Mouse (Mus musculus) R1 (cell line): ENCODE data around the gene Stk11.

ENCODE experiments used
- DNase-seq: peaks from one replicate; pipeline ENCODE4 v3.0.0-alpha.2; 2018; ENCODE audit warnings: low read depth, low spot score

Stk11 gene

GRCm38 (mm10) chr10:80129846-80130245, 14.2 kb downstream of the Stk11 start:
- no peak for DNase-seq

DNA sequence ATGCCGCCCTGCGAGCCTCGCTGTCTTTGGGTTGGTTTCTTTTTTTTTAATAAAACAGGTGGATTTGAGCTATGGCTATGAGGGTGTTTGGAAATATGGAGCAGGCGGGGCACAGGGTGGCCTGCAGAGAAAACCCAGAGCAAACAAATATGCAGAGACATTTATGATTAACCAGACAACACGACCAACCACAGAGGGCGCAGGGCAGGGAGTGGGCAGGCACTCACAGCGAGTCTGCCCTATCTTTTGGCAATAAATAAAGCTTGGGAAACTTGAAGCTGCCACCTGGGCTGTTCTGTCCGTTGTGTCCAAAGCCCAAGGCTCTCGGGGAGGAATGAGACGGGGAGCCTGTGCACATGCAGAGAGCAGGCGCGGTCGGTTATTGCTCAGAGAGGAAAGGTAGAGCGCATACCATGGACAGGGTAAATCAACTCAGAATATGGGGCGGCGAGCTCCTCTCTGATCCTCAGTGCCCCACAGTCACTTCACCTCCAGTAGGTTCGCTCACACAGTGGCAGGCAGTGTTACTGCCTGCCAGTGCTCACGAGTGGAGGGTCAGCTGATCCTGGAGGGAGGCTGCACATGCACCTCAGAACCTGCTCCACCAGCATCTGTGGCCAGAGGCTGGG, 14.9 kb downstream of the Stk11 start:
- DNase-seq, result peak; percentile 51

GRCm38 (mm10) chr10:80131316-80131951, 15.8 kb downstream of the Stk11 start:
- peak; percentile 85 for DNase-seq

GRCm38 (mm10) chr10:80131952-80132350, 16.3 kb downstream of the Stk11 start:
- peak; percentile 65 for DNase-seq

- no peak for DNase-seq
Observed at GRCm38 (mm10) chr10:80133226-80133849, 17.7 kb downstream of the Stk11 start.

DNA sequence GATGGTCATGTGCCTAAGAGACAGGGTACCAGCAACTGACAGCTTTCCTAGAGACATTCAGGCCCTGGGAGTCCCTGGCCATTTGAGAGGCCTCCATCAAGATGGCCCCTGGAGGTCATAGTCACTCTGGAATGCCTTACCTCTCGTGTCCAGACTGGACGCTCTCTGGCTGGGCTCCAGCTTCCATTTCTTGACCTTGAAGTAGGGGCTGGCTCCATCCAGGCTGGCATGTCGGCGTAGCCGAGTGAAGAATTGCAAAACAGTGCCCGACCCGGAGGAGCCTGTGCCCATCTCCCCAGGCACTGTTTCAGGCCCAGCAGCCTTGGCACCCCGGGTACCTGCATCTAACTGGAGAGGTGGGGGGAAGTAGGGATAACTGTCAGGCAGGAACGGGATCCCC, 18.8 kb downstream of the Stk11 start:
- DNase-seq, result no peak

- DNase-seq, result no peak
Observed at GRCm38 (mm10) chr10:80135161-80135560, 19.6 kb downstream of the Stk11 start.

GRCm38 (mm10) chr10:80135641-80136040, 20.0 kb downstream of the Stk11 start:
- DNase-seq, result no peak

- DNase-seq, result no peak
Observed at GRCm38 (mm10) chr10:80136179-80136951, 20.8 kb downstream of the Stk11 start.

DNA sequence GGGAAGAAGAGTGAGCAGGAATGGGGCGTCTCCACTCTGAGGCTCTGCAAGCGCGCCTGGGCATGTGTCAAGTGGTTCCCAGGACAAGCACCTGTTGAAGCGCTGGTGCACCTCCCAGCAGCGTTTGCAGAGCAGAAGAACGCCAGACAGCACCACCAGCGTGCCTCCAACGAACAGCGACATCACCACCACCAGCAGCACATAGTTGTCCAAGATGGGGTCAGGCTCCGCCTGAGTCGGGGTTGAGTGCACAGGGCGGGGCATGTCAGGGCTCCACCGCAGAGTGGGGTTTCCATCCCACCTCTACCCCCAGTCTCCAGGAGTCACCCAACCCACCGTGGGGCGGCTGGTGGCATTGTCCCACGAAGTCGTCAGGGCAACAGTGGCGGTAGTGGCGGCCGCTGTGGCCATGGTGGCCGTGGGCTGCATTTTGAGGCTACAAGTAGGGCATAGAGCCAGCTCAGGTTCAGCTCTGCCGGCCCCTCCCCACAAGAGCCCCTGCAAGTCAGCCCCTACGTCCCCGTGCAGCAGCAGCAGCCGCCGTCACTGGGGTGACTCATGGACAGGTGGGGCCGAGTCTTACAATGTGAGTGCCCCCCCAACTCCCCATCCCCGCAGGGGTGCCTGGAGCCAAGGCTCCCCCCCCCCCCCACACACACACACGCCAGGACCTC, 21.5 kb downstream of the Stk11 start:
- DNase-seq, result peak; percentile 51

- DNase-seq, result peak; percentile 50
Observed at GRCm38 (mm10) chr10:80137626-80138552, 22.3 kb downstream of the Stk11 start.

- DNase-seq, result peak; percentile 85
Observed at GRCm38 (mm10) chr10:80138553-80139438, 23.2 kb downstream of the Stk11 start, which contains the start of gene Atp5d. Gene Atp5d, plus strand, starts transcription at chr10:80138632.

DNA sequence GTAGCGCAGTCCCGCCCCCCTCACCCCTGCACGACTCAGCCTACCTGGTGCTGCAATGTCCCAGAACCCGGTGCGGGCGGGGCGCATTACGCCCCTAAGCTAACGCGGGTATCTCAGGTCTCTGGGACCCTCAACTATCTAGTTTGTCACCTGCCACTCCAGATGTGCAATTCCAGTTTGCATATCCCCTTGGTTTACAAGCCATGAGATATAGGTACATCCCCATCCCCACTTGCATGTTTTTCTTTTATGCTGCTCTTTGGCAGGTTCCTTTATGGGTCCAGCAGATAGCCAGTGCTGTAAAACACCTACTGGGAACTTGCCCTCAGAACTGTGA, 23.8 kb downstream of the Stk11 start:
- peak; percentile 73 for DNase-seq

DNA sequence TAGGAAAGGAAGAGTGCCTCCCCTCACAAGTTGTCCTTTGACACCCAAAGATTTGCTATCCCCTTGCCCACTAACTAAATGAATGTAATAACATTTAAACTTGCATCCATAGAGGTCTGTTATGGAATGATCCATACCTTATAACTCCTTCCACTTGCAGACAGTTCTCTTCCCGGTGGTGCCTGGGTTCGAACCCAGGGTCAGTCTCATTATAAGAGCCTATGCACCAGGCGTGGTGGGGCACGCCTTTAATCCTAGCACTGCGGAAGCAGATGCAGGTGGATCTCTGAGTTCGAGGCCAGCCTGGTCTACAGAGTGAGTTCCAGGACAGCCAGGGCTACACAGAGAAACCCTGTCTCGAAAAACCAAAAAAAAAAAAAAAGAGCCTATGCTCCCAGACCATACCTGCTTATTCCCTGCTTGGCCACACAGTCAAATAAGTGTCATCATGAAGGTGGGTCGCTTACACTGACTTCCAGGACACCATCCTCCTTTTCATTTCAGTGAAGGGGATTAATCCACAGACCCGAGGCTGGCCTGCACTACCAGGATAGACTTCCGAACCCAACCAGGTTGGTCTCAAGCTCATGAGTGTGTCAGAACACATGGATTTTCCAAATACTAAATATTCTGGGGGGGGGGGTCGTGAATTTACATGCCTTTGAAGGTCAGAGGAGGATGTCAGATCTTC, 24.5 kb downstream of the Stk11 start:
- DNase-seq, result no peak

GRCm38 (mm10) chr10:80140666-80141035, 25.0 kb downstream of the Stk11 start, which contains the start of gene Cbarp:
Gene Cbarp, minus strand, starts transcription at chr10:80140835.
- DNase-seq, result no peak

DNA sequence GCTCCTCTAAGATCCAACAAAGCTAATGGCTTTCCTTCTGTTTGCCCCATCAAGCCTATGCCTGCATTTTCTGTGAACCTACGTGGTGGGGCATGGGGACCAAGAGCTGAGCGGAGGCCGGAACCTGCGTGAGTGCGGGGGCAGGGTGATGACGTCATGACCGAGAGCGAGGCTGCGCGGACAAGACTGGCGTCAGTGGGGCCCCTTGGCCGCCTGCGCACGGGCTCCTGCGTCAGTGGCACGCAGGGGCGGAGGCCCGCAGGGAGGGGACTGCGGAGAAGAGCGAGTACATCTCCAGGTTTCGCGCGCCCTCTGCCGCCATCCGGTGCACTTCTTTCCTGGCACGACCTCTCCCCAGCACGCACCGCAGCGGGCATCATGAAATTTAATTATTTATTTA, 25.6 kb downstream of the Stk11 start:
- peak; percentile 95 for DNase-seq

DNA sequence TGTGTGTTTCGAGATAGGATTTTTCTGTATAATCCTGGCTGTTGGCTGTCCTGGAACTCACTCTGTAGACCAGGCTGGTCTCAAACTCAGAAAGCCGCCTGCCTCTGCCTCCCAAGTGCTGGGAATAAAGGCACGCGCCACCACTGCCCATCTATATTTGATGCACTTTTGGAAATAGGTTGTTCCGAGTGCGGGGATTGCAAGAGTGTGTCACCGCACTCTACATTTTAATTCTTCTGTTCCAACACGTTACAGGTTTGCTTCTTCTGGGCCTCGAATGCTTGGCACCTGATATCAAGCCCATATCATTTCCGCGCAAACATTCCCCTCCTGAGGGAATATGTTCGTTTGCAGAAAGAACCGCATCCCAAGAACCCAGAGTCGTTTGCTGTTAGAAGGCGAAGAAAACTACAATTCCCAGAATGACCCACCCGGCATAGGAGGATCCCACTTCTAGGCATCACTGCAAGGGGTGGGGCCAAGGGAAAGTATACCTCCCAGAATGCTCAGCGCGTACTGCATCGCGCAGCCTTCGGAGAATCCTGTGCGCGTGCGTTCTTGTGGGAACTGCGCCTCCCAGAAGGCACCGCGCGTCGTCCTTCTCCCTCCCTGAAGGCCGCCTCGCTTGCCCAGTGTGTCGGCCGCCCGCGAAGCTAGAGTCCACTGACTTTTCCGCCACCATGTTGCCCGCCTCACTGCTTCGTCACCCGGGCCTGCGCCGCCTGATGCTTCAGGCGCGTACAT, 26.4 kb downstream of the Stk11 start:
- DNase-seq, result peak; percentile 99

DNA sequence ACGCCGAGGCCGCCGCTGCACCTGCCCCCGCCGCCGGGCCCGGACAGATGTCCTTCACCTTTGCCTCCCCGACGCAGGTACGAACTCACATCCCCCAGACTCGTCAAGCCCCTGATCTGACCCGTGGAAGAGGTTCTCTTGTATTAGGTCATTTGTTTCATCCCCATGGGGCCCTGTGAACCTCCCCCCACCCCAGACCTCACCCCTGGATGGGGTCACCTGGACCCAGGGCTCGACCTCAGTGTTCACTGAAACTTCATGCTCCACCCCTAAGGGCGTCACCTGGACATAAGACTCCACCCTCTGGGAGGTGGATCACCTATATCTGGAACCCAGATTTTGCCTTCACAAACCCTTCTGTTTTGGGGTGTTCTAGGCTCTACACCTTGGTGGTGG, 26.9 kb downstream of the Stk11 start:
- DNase-seq, result peak; percentile 82
